Mouse (Mus musculus): ENCODE data around the gene Dnah5. TPM values are rescaled to one million over a fixed set of nuclear protein-coding genes. Genes with fewer than 3 reads are reported as not detected.

The Dnah5 gene
- polyA plus RNA-seq, 1 experiment from 2014 or later = 0.36 TPM

GRCm38 (mm10) chr15:28502820-28503219, 299.3 kb downstream of the Dnah5 start:
- Histone ChIP-seq H3K4me1 (replicated peaks; ENCODE audit: control insufficient read depth, insufficient read depth, low read length) (no peaks in the 10 kb centered on the region), H3K27me3 (ENCODE audit: control insufficient read depth, insufficient read depth, low read depth, low read length) (no peaks in the 10 kb centered on the region), H3K9ac (ENCODE audit: low read length) (no peak overlapping the region), H3K4me2 (ENCODE audit: low read depth, low read length) (no peak overlapping the region), H3K4me3 (ENCODE audit: low read length) (no peak overlapping the region), H3K9me3 (ENCODE audit: control insufficient read depth, low read length) (no peaks in the 10 kb centered on the region), H3K36me3 (ENCODE audit: control insufficient read depth, insufficient read depth, low read length) (no peaks in the 10 kb centered on the region), H3K27ac (ENCODE audit: low read length) (no peak overlapping the region)
- 43% methylated on average over 4 of the region's 4 CpGs for WGBS
- ATAC-seq (ENCODE audit: low read depth) = no peak

GRCm38 (mm10) chr15:28515176-28515575, 311.6 kb downstream of the Dnah5 start:
- Histone ChIP-seq H3K27me3 (ENCODE audit: control insufficient read depth, insufficient read depth, low read depth, low read length) (no peaks in the 10 kb centered on the region), H3K4me2 (ENCODE audit: low read depth, low read length) (no peak overlapping the region), H3K9me3 (ENCODE audit: control insufficient read depth, low read length) (no peaks in the 10 kb centered on the region), H3K4me3 (ENCODE audit: low read length) (no peak overlapping the region), H3K4me1 (replicated peaks; ENCODE audit: control insufficient read depth, insufficient read depth, low read length) (no peaks in the 10 kb centered on the region), H3K27ac (ENCODE audit: low read length) (no peak overlapping the region), H3K36me3 (ENCODE audit: control insufficient read depth, insufficient read depth, low read length) (no peaks in the 10 kb centered on the region), H3K9ac (ENCODE audit: low read length) (no peak overlapping the region)
- ATAC-seq (ENCODE audit: low read depth) = no peak
- WGBS = 63% methylated on average over 4 of the region's 4 CpGs

Other genes starting within 250 kb of the Dnah5 start
- 16.4 and 18.3 TPM in 2 replicates for gene Trio, start 177.9 kb upstream of the Dnah5 start, polyA plus RNA-seq (2015; fragmentation: Nextera tagmentation; extraction: Ambion mirVana)

All from lung, embryonic 16.5 days (tissue).